In genomic region chr5:64597451-64597850, GRCm38 (mm10) we compare ENCODE assay signal across 22 mouse cellular contexts.
DNase-seq lines count a peak whose midpoint lies in the region; ATAC-seq and TF ChIP-seq lines count a peak whose summit lies in the region.
"Had no signal": no experiment of that assay in that cellular context is flagged by ENCODE, and none has a peak within 500 bp of the region (broad histone marks: within the 10 kb centered on the region; RNA-seq: fewer than 3 reads in every experiment).

No protein-coding gene starts in this region.

- no peak overlapping the region for H3K4me3 ChIP-seq in hindbrain, embryonic 10.5 days
- no peak overlapping the region for H3K4me3 ChIP-seq in hindbrain, embryonic 14.5 days (replicated peaks; ENCODE audit: low read length)
- no peak overlapping the region for H3K4me3 ChIP-seq in limb, embryonic 10.5 days
- H3K4me3 ChIP-seq in kidney, adult 2 months (ENCODE audit: insufficient read depth, low read depth, low read length), result no peak overlapping the region
- H3K4me3 ChIP-seq in lung, postnatal 0 days (ENCODE audit: low read depth, low read length), result no peak overlapping the region
- H3K4me3 ChIP-seq: embryonic facial prominence, embryonic 15.5 days; erythroblast, embryonic 14.5 days; forebrain, embryonic 13.5 days; gastrocnemius, adult 2 months; heart, embryonic 13.5 days; hindbrain, embryonic 13.5 days; intestine, embryonic 15.5 days had no signal

- no peak overlapping the region for H3K9ac ChIP-seq in hindbrain, embryonic 14.5 days
- no peak overlapping the region for H3K9ac ChIP-seq in lung, postnatal 0 days (replicated peaks; ENCODE audit: low read depth)
- H3K9ac ChIP-seq: embryonic facial prominence, embryonic 15.5 days; forebrain, embryonic 13.5 days; heart, embryonic 13.5 days; hindbrain, embryonic 13.5 days; intestine, embryonic 15.5 days had no signal

- H3K36me3 ChIP-seq in hindbrain, embryonic 10.5 days, result no peaks in the 10 kb centered on the region
- no peaks in the 10 kb centered on the region for H3K36me3 ChIP-seq in hindbrain, embryonic 14.5 days (replicated peaks; ENCODE audit: control insufficient read depth, insufficient read depth)
- H3K36me3 ChIP-seq in limb, embryonic 10.5 days, result no peaks in the 10 kb centered on the region
- no peaks in the 10 kb centered on the region for H3K36me3 ChIP-seq in kidney, adult 2 months (ENCODE audit: control insufficient read depth, insufficient read depth, low read length)
- H3K36me3 ChIP-seq in lung, postnatal 0 days (ENCODE audit: insufficient read depth, low read length), result no peaks in the 10 kb centered on the region
- H3K36me3 ChIP-seq: embryonic facial prominence, embryonic 15.5 days; heart, embryonic 13.5 days; hindbrain, embryonic 13.5 days; intestine, embryonic 15.5 days had no signal

- H3K4me2 ChIP-seq in hindbrain, embryonic 14.5 days (replicated peaks), result no peak overlapping the region
- H3K4me2 ChIP-seq in lung, postnatal 0 days (replicated peaks; ENCODE audit: low read depth, low read length), result no peak overlapping the region
- H3K4me2 ChIP-seq: embryonic facial prominence, embryonic 15.5 days; forebrain, embryonic 13.5 days; heart, embryonic 13.5 days; hindbrain, embryonic 13.5 days; intestine, embryonic 15.5 days had no signal

- DNase-seq in hindbrain, embryonic 10.5 days (ENCODE audit: low spot score), result no peak
- no peak for DNase-seq in hindbrain, embryonic 14.5 days (ENCODE audit: low spot score)
- DNase-seq in ES-CJ7 (ENCODE audit: low read depth, low spot score) (peak; percentile 89), R1 (ENCODE audit: low read depth, low spot score) (peak; percentile 90)
- DNase-seq in limb, embryonic 10.5 days (ENCODE audit: low spot score), result no peak
- no peak for DNase-seq in kidney, adult 2 months
- DNase-seq in lung, postnatal 0 days (ENCODE audit: low spot score), result no peak
- DNase-seq: adrenal gland, postnatal 10 days; cerebellum, adult 18-20 months; cerebellum, adult 9-11 months; cerebellum, postnatal 36 days; gastrocnemius, adult 2 months; gastrocnemius, postnatal 25 days; heart, postnatal 4 days; kidney, adult 18-20 months had no signal

- no peak for TF ChIP-seq CTCF in kidney, adult 2 months (conservative IDR thresholded peaks at IDR 0.05; ENCODE audit: insufficient read depth, insufficient read length, low read depth, low read length)
- no peak for TF ChIP-seq CTCF in lung, postnatal 0 days (IDR thresholded peaks at IDR 0.05)

- TF ChIP-seq EP300 in lung, postnatal 0 days (IDR thresholded peaks at IDR 0.05), result no peak

- ATAC-seq in hindbrain, embryonic 14.5 days (ENCODE audit: low FRiP score), result no peak
- no peak for ATAC-seq in lung, postnatal 0 days
- ATAC-seq: forebrain, embryonic 13.5 days; intestine, embryonic 15.5 days; Patski had no signal

- 55% methylated on average over 3 of the region's 3 CpGs for WGBS in hindbrain, embryonic 10.5 days
- 59% methylated on average over 3 of the region's 3 CpGs for WGBS in hindbrain, embryonic 14.5 days
- 83% methylated on average over 3 of the region's 3 CpGs for WGBS in limb, embryonic 10.5 days
- 87% methylated on average over 3 of the region's 3 CpGs for WGBS in kidney, adult 2 months
- WGBS in lung, postnatal 0 days, result 90% methylated on average over 3 of the region's 3 CpGs

- no peaks in the 10 kb centered on the region for H3K27me3 ChIP-seq in hindbrain, embryonic 10.5 days (ENCODE audit: insufficient read depth, poor library complexity, severe bottlenecking)
- H3K27me3 ChIP-seq in hindbrain, embryonic 14.5 days (ENCODE audit: control insufficient read depth, insufficient read depth, low read length), result no peaks in the 10 kb centered on the region
- H3K27me3 ChIP-seq in limb, embryonic 10.5 days (ENCODE audit: low read depth, poor library complexity, severe bottlenecking), result no peaks in the 10 kb centered on the region
- H3K27me3 ChIP-seq in kidney, adult 2 months (replicated peaks; ENCODE audit: control insufficient read depth, insufficient read depth, low read length), result no peaks in the 10 kb centered on the region
- H3K27me3 ChIP-seq in lung, postnatal 0 days (replicated peaks; ENCODE audit: insufficient read depth, low read length), result no peaks in the 10 kb centered on the region
- H3K27me3 ChIP-seq: embryonic facial prominence, embryonic 15.5 days; forebrain, embryonic 13.5 days; heart, embryonic 13.5 days; hindbrain, embryonic 13.5 days; intestine, embryonic 15.5 days; Patski had no signal

- peaks cover 75% of the 10 kb centered on the region for H3K4me1 ChIP-seq in hindbrain, embryonic 10.5 days (replicated peaks)
- H3K4me1 ChIP-seq in hindbrain, embryonic 14.5 days (replicated peaks; ENCODE audit: control insufficient read depth, insufficient read depth, low read length), result peaks cover 8% of the 10 kb centered on the region; the same call in 1 of the 2 replicates
- H3K4me1 ChIP-seq in limb, embryonic 10.5 days, result peaks cover 91% of the 10 kb centered on the region
- H3K4me1 ChIP-seq in kidney, adult 2 months (ENCODE audit: control insufficient read depth, insufficient read depth, low read length), result peaks cover 24% of the 10 kb centered on the region
- H3K4me1 ChIP-seq in lung, postnatal 0 days (ENCODE audit: insufficient read depth, low read depth, low read length), result peaks cover 10% of the 10 kb centered on the region; the same call in 1 of the 2 replicates

- no peaks in the 10 kb centered on the region for H3K9me3 ChIP-seq in hindbrain, embryonic 10.5 days
- H3K9me3 ChIP-seq in hindbrain, embryonic 14.5 days (ENCODE audit: control insufficient read depth, low read length), result no peaks in the 10 kb centered on the region
- no peaks in the 10 kb centered on the region for H3K9me3 ChIP-seq in limb, embryonic 10.5 days (replicated peaks)
- no peaks in the 10 kb centered on the region for H3K9me3 ChIP-seq in lung, postnatal 0 days (ENCODE audit: low read length)
- H3K9me3 ChIP-seq: embryonic facial prominence, embryonic 15.5 days; forebrain, embryonic 13.5 days; heart, embryonic 13.5 days; hindbrain, embryonic 13.5 days; intestine, embryonic 15.5 days had no signal

- no peak for TF ChIP-seq POLR2A in kidney, adult 2 months (IDR thresholded peaks at IDR 0.05; ENCODE audit: low read depth, low read length)

- peak overlapping the region; percentile 35; the same call in 1 of the 2 replicates for H3K27ac ChIP-seq in hindbrain, embryonic 10.5 days
- no peak overlapping the region for H3K27ac ChIP-seq in hindbrain, embryonic 14.5 days
- H3K27ac ChIP-seq in limb, embryonic 10.5 days, result peak overlapping the region; percentile 85
- no peak overlapping the region for H3K27ac ChIP-seq in kidney, adult 2 months (ENCODE audit: insufficient read depth, low read depth, low read length)
- no peak overlapping the region for H3K27ac ChIP-seq in lung, postnatal 0 days (ENCODE audit: low read length)
- H3K27ac ChIP-seq: embryonic facial prominence, embryonic 15.5 days; forebrain, embryonic 13.5 days; heart, embryonic 13.5 days; hindbrain, embryonic 13.5 days; intestine, embryonic 15.5 days had no signal

Comparison
In these comparisons a context has a peak if more than half of its experiments do, and no peak if none do; other contexts are left out.
1. H3K27ac ChIP-seq: peak in hindbrain, embryonic 10.5 days (single experiment) and limb, embryonic 10.5 days (single experiment); none in hindbrain, embryonic 14.5 days (single experiment), kidney, adult 2 months (single experiment) and lung, postnatal 0 days (single experiment).
2. DNase-seq: peak in ES-CJ7 (single experiment) and R1 (single experiment); none in hindbrain, embryonic 10.5 days (single experiment), hindbrain, embryonic 14.5 days (single experiment), limb, embryonic 10.5 days (single experiment), kidney, adult 2 months (single experiment) and lung, postnatal 0 days (single experiment).